Mouse (Mus musculus) forebrain, postnatal 0 days (tissue): ENCODE measurements at regions not wholly inside any gene's neighbourhood (a gene's known extent, or its start where the extent isn't known, plus 50 kb on each side); places are given as distances from the start of the nearest gene placed in this dataset.

Experiments
- ATAC-seq: fragments of 200-750 bp; cut with Nextera tagmentation; 2 replicates; pipeline ENCODE4 v1.8.0; 2017; ENCODE audit warnings: mild to moderate bottlenecking, moderate library complexity
- DNase-seq: peaks from one replicate; pipeline ENCODE4 v3.0.0-alpha.2; 2015
- H3K27ac ChIP-seq: fragments of 300-500 bp; sonication (generic); 2 replicates; pipeline ENCODE4 v1.5.1; 2014; ENCODE audit warnings: low read depth, mild to moderate bottlenecking, antibody characterized with exemption, low read length, moderate library complexity, mixed read lengths
- H3K27me3 ChIP-seq: fragments of 300-500 bp; sonication (generic); 2 replicates; pipeline ENCODE4 v1.6.1; 2014; ENCODE audit warnings: mild to moderate bottlenecking, low read length, mixed read lengths; ENCODE audit not compliant: insufficient read depth
- H3K36me3 ChIP-seq: fragments of 300-500 bp; sonication (generic); 2 replicates; pipeline ENCODE4 v1.6.1; 2014; ENCODE audit warnings: mild to moderate bottlenecking, moderate library complexity; ENCODE audit not compliant: insufficient read depth
- H3K4me1 ChIP-seq: fragments of 300-500 bp; sonication (generic); 2 replicates; pipeline ENCODE4 v1.6.1; 2014; ENCODE audit warnings: antibody characterized with exemption; ENCODE audit not compliant: insufficient read depth
- H3K4me2 ChIP-seq: fragments of 300-500 bp; sonication (generic); 2 replicates; pipeline ENCODE4 v1.6.1; 2014; ENCODE audit warnings: low read depth, mild to moderate bottlenecking, moderate library complexity
- H3K4me3 ChIP-seq: fragments of 300-500 bp; sonication (generic); 2 replicates; pipeline ENCODE4 v1.5.1; 2014; ENCODE audit warnings: low read depth, low read length, mixed read lengths
- H3K9ac ChIP-seq: fragments of 300-500 bp; sonication (generic); 2 replicates; pipeline ENCODE4 v1.6.1; 2014; ENCODE audit warnings: mild to moderate bottlenecking
- H3K9me3 ChIP-seq: fragments of 300-500 bp; sonication (generic); 2 replicates; pipeline ENCODE4 v1.6.1; 2016; ENCODE audit warnings: low read length
- CTCF ChIP-seq: sonication (generic); IDR thresholded peaks from 2 replicates; pipeline ENCODE4 v1.5.1; 2016; ENCODE audit warnings: antibody characterized with exemption, control low read depth, low read depth
- WGBS: fragments of 180-500 bp; shearing (Covaris S2); extraction: QIAGEN DNeasy Blood & Tissue Kit; methylation state at CpG from one replicate; pipeline ENCODE4 v1.1.7; 2014; 5-methylcytosine and 5-hydroxymethylcytosine counted together

DNA sequence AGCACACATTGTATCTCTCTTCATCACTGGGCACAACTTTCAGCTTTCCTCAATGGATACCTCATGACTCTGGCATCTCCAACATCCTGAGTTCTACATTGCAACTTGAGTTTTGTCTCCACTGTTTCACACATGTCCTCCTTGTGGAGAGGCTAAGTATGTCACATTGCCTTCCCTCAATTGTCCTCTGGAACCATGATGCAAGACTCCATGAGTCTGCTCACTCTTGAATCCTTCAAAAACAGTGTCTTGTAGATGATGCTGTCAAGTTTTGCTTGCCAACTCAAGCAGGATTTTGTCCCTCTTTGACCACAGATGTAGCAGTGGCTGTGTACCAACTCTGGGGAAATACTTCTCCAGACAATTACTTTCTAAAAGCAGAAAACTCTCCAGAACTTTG lies 79.4 kb upstream of the Gm21897 start:
- Histone ChIP-seq H3K27me3 (no peaks in the 10 kb centered on the region), H3K4me3 (no peak overlapping the region), H3K27ac (no peak overlapping the region), H3K36me3 (no peaks in the 10 kb centered on the region), H3K9ac (no peak overlapping the region), H3K9me3 (no peaks in the 10 kb centered on the region), H3K4me2 (no peak overlapping the region), H3K4me1 (no peaks in the 10 kb centered on the region)
- ATAC-seq (no peak), DNase-seq (no peak)
- TF ChIP-seq CTCF, result no peak

DNA sequence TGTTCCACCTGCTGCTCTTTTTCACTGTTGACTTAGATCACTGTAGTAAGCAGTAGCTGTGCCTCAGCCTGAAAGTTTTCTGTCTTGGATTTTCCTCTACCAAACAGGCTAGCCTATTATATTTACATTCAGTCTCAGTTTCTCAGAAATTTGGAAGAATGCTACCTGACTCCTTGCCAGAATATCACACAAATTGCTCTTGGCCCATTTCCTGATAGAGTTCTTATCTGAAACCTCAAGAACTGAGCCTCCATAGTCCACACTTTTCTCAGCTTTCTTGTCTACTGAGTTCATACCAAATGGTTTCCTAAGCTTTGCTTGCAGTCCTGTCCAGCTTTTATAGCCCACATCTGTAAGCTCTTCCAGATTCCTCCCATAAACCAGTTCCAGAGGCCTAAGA lies 78.8 kb upstream of the Gm21897 start:
- Histone ChIP-seq H3K4me3 (no peak overlapping the region), H3K9me3 (no peaks in the 10 kb centered on the region), H3K9ac (no peak overlapping the region), H3K36me3 (no peaks in the 10 kb centered on the region), H3K27ac (no peak overlapping the region), H3K4me2 (no peak overlapping the region), H3K4me1 (no peaks in the 10 kb centered on the region), H3K27me3 (no peaks in the 10 kb centered on the region)
- ATAC-seq, result no peak
- no peak for DNase-seq
- TF ChIP-seq CTCF, result no peak

DNA sequence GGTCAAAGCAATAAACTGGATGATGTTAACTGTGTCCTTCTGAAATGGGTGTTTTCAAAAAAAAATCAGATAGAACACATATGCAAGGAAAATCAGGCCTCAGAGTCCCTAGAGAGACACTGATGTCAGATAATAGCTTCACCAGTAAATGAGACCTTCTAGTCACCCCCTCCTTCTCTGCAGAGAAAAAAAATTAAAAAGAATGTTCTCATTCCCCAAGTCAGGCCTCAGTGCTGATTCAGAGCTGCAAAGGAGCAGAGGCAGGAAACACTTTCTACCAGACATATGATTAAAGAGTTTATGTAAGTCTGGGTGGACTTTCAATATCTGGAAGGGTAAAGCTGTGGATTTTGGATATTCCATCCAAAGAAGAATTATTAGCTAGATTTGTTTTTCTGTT lies 67.1 kb upstream of the Gm21897 start:
- Histone ChIP-seq H3K36me3 (no peaks in the 10 kb centered on the region), H3K27ac (no peak overlapping the region), H3K4me3 (no peak overlapping the region), H3K9me3 (no peaks in the 10 kb centered on the region), H3K4me2 (no peak overlapping the region), H3K4me1 (no peaks in the 10 kb centered on the region), H3K27me3 (no peaks in the 10 kb centered on the region), H3K9ac (no peak overlapping the region)
- DNase-seq, result no peak
- TF ChIP-seq CTCF, result no peak
- ATAC-seq, result no peak

DNA sequence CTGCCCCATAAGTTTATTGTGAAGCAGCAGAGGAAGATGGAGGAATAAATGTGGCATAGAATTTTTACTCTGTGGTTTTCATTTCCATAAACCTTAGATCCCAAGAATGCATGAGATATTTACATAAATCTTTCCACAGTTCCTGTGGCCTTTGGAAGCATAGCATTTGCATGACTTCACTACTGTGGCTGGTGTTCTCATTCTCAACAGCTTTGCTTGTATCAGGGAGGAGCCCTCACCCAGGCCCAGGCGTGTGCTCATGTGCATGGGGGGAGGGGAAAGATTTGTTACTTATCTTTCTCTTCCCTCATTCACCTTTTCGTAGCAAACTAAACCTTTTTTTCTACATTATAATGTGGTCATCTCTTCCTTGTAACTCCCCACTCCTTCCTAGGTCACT lies 65.6 kb upstream of the Gm21897 start:
- H3K4me3 ChIP-seq, result no peak overlapping the region
- H3K27ac ChIP-seq, result no peak overlapping the region
- no peak overlapping the region for H3K4me2 ChIP-seq
- ATAC-seq (no peak), DNase-seq (no peak)
- no peak overlapping the region for H3K9ac ChIP-seq
- TF ChIP-seq CTCF, result no peak
- 67% methylated on average over 2 of the region's 2 CpGs for WGBS
- H3K27me3 ChIP-seq, result no peaks in the 10 kb centered on the region
- no peaks in the 10 kb centered on the region for H3K9me3 ChIP-seq
- no peaks in the 10 kb centered on the region for H3K4me1 ChIP-seq
- H3K36me3 ChIP-seq, result no peaks in the 10 kb centered on the region

DNA sequence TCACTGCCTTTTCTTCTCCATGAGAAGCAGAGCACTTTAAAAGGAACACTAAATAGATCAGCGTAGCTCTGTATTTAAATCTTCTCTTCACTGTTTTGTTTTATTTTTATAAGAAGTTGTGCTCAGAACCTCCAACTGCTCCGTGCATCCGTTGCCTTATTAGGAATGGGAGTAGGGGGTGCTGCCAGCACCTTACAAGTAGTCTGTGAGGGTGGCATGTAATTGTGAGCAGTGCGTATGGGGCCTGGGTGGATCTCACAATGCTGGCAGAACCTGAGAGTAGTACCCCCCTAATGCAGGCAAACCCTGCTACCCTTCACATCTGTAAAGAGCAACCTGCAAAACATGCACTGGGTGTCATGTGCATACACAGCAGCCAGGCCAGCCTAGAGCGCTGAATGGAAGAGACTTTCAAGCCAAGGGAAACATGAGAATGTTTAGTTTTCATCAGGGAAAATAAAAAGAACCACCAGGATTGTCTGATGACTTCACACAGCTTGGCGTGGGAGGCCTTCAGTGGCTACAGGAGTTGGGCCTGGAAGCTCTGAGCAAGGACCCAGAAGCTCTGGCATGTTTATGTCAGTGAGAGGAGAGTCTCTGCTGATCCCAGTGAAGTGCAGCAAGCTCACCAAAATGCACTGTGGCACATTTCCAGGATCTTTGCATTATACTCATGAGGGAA lies 64.5 kb upstream of the Gm21897 start:
- Histone ChIP-seq H3K36me3 (no peaks in the 10 kb centered on the region), H3K27me3 (no peaks in the 10 kb centered on the region), H3K27ac (no peak overlapping the region), H3K4me3 (no peak overlapping the region), H3K9ac (no peak overlapping the region), H3K9me3 (no peaks in the 10 kb centered on the region), H3K4me2 (no peak overlapping the region), H3K4me1 (no peaks in the 10 kb centered on the region)
- 89% methylated on average over 6 of the region's 6 CpGs for WGBS
- TF ChIP-seq CTCF, result no peak
- ATAC-seq (no peak), DNase-seq (no peak)

DNA sequence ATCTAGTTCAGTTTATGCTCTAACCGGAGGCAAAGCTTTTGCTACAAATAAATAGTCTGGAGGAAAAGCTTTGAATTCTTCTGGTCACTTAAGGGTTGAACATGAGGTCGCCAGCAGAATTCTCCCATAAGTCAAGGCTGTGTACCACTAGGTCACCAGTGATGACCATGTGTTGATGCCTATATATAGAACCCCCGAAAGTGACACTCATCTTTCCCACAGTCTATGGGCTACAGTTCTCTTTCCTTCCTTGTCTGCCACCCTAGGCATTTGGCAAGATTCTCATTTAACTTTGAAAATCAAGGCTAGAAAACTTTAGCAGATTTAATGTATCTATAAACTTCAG lies 63.9 kb upstream of the Gm21897 start:
- no peaks in the 10 kb centered on the region for H3K27me3 ChIP-seq
- H3K4me3 ChIP-seq, result no peak overlapping the region
- no peaks in the 10 kb centered on the region for H3K9me3 ChIP-seq
- DNase-seq (no peak), ATAC-seq (no peak)
- no peak overlapping the region for H3K4me2 ChIP-seq
- no peak overlapping the region for H3K27ac ChIP-seq
- H3K4me1 ChIP-seq, result no peaks in the 10 kb centered on the region
- TF ChIP-seq CTCF, result no peak
- no peak overlapping the region for H3K9ac ChIP-seq
- H3K36me3 ChIP-seq, result no peaks in the 10 kb centered on the region
- WGBS, result 76% methylated on average over 3 of the region's 3 CpGs

DNA sequence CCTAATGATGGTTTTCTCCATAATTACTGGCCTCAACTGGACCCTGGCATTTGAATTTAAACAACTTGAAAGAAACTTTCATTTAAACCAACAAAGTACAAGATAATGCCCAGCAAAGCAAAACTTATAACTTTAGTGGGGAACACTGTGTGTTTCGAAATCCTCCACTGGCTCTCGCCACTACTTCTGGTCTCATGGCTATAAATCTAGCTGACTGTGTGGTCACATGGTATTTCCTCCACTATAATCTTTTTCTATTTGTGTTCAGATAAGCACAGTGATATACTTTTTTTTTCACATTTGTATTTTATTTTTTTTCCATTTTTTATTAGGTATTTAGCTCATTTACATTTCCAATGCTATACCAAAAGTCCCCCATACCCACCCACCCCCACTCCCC lies 62.6 kb upstream of the Gm21897 start:
- Histone ChIP-seq H3K27me3 (no peaks in the 10 kb centered on the region), H3K9me3 (no peaks in the 10 kb centered on the region), H3K27ac (no peak overlapping the region), H3K9ac (no peak overlapping the region), H3K4me1 (no peaks in the 10 kb centered on the region), H3K4me3 (no peak overlapping the region), H3K36me3 (no peaks in the 10 kb centered on the region), H3K4me2 (no peak overlapping the region)
- TF ChIP-seq CTCF, result no peak
- DNase-seq (no peak), ATAC-seq (no peak)
- WGBS, result 96% methylated on average over 2 of the region's 2 CpGs

DNA sequence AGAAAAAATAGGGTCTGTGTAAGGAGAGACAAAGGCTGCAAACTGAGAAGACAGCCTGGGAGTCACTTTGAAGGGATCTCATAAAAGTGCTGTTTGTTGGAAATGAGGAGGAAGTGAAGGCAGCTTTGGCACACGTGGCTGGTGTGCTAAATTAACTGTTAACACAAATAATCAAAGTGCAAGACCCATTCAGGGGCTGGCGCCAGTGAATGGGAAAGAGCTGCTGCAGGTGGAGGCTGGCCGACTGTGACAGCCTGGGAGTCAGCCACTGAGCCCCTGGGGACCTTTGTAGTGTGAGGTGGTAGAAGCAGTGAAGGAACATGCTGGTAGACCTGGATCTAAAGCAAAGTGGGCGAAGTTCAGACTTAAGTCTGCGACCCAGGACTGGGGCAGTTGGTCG lies 57.8 kb upstream of the Gm21897 start:
- H3K4me1 ChIP-seq, result no peaks in the 10 kb centered on the region
- DNase-seq, result no peak

More for the DNA sequence above, 57.8 kb upstream of the Gm21897 start:
- H3K9ac ChIP-seq, result no peak overlapping the region
- no peak overlapping the region for H3K4me2 ChIP-seq
- H3K4me3 ChIP-seq, result no peak overlapping the region
- no peaks in the 10 kb centered on the region for H3K36me3 ChIP-seq
- H3K27ac ChIP-seq, result no peak overlapping the region
- H3K9me3 ChIP-seq, result no peaks in the 10 kb centered on the region
- 51% methylated on average over 6 of the region's 6 CpGs for WGBS
- no peak for ATAC-seq
- TF ChIP-seq CTCF, result no peak
- no peaks in the 10 kb centered on the region for H3K27me3 ChIP-seq
